Mouse (Mus musculus) heart, postnatal 0 days (tissue): ENCODE results near the gene Arhgap15.

ENCODE experiments used
- CTCF ChIP-seq: IDR thresholded peaks from 2 replicates; pipeline ENCODE4 v1.5.1; 2016; ENCODE audit warnings: antibody characterized with exemption, control low read depth, low read depth
- EP300 ChIP-seq: IDR thresholded peaks from 2 replicates; pipeline ENCODE4 v1.6.1; 2016; ENCODE audit warnings: antibody characterized with exemption, low read depth

- TF ChIP-seq CTCF (no peak), EP300 (no peak)
These were observed 261.6 kb downstream of the Arhgap15 start for GRCm38 (mm10) chr2:44010249-44010648.
